Mouse (Mus musculus): ENCODE data around the gene Krtap14.

GRCm38 (mm10) chr16:88874169-88874568 lies 48.2 kb upstream of the Krtap14 start, which contains the start of gene Krtap19-2:
- TF ChIP-seq POLR2A (IDR thresholded peaks at IDR 0.05; ENCODE audit: control insufficient read depth, low read depth, low read length), result no peak
- TF ChIP-seq CTCF (IDR thresholded peaks at IDR 0.05; ENCODE audit: control insufficient read depth, insufficient read depth, insufficient replicate concordance, low read depth, low read length), result no peak
